Mouse (Mus musculus): ENCODE measurements around the gene Ppp1r12c.
A peak's percentile ranks its signal among the peaks of the same experiment; 100 is the strongest.

- TF ChIP-seq CTCF (IDR thresholded peaks at IDR 0.05; ENCODE audit: low read depth), result peak; percentile 87
- TF ChIP-seq EP300 (IDR thresholded peaks at IDR 0.05; ENCODE audit: low read depth), result no peak
Observed at GRCm38 (mm10) chr7:4431548-4431947, 69.9 kb downstream of the Ppp1r12c start.
